Mouse (Mus musculus): ENCODE measurements around the gene Ccdc13.
A peak's percentile ranks its signal among the peaks of the same experiment; 100 is the strongest.

Ccdc13 gene

GRCm38 (mm10) chr9:121760271-121761090 lies 78.8 kb downstream of the Ccdc13 start:
- DNase-seq (ENCODE audit: low read depth, low spot score), result peak; percentile 78

GRCm38 (mm10) chr9:121759091-121760081 lies 79.9 kb downstream of the Ccdc13 start, which contains the start of gene Zfp651:
Zfp651 (plus strand) TSS chr9:121759330.
- peak; percentile 77 for DNase-seq (ENCODE audit: low read depth, low spot score)

GRCm38 (mm10) chr9:121757835-121758814 lies 81.1 kb downstream of the Ccdc13 start:
- no peak for DNase-seq (ENCODE audit: low read depth, low spot score)

GRCm38 (mm10) chr9:121757432-121757831 lies 81.8 kb downstream of the Ccdc13 start:
- DNase-seq (ENCODE audit: low read depth, low spot score), result no peak

- DNase-seq (ENCODE audit: low read depth, low spot score), result no peak
These were observed 82.5 kb downstream of the Ccdc13 start for GRCm38 (mm10) chr9:121756785-121757184.

GRCm38 (mm10) chr9:121754624-121755023 lies 84.6 kb downstream of the Ccdc13 start:
- DNase-seq (ENCODE audit: low read depth, low spot score), result no peak

GRCm38 (mm10) chr9:121752774-121753173 lies 86.5 kb downstream of the Ccdc13 start:
- DNase-seq (ENCODE audit: low read depth, low spot score), result no peak

All from R1 (cell line).